Mouse (Mus musculus) ES-E14 (cell line): ENCODE measurements around the gene Ndufb8. TPM values are rescaled to one million over a fixed set of nuclear protein-coding genes. Genes with fewer than 3 reads are reported as not detected.
A peak's percentile ranks its signal among the peaks of the same experiment; 100 is the strongest.

Experiments
- DNase-seq: peaks from one replicate; pipeline ENCODE4 v3.0.0-alpha.2; 2013; ENCODE audit warnings: low read depth, low spot score
- H3K27ac ChIP-seq: 2 replicates; pipeline ENCODE4 v1.5.1; 2012; ENCODE audit warnings: low read depth, mild to moderate bottlenecking, low read length, moderate library complexity, mixed read lengths; ENCODE audit not compliant: poor library complexity, insufficient read depth, severe bottlenecking
- H3K36me3 ChIP-seq: 2 replicates; pipeline ENCODE4 v1.6.1; 2012; ENCODE audit warnings: mild to moderate bottlenecking, low read length, moderate library complexity, mixed read lengths; ENCODE audit not compliant: control insufficient read depth, poor library complexity, insufficient read depth, severe bottlenecking
- H3K4me1 ChIP-seq, 2 experiments: fragments of 150-350 bp in 1 of 2; sonication (generic) in 1 of 2; 2 replicates each; pipeline ENCODE4 v1.6.1; 2012; ENCODE audit warnings: low read length in 2 of 2, mild to moderate bottlenecking in 1 of 2, mixed read lengths in 1 of 2; ENCODE audit not compliant: control insufficient read depth in 2 of 2, insufficient read depth in 2 of 2, poor library complexity in 1 of 2
- H3K4me3 ChIP-seq, 2 experiments: fragments of 150-350 bp in 1 of 2; sonication (generic) in 1 of 2; 2 replicates each; pipeline ENCODE4 v1.5.1; 2012; ENCODE audit warnings: low read length in 2 of 2, low read depth in 1 of 2, mild to moderate bottlenecking in 1 of 2, mixed read lengths in 1 of 2; ENCODE audit not compliant: insufficient read depth in 1 of 2, poor library complexity in 1 of 2, severe bottlenecking in 1 of 2
- H3K9ac ChIP-seq: 2 replicates; pipeline ENCODE4 v1.6.1; 2012; ENCODE audit warnings: low read depth, mild to moderate bottlenecking, low read length, mixed read lengths; ENCODE audit not compliant: poor library complexity, insufficient read depth, severe bottlenecking
- H3K9me3 ChIP-seq: fragments of 150-350 bp; sonication (generic); 2 replicates; pipeline ENCODE4 v1.6.1; 2012; ENCODE audit warnings: low read depth, mild to moderate bottlenecking, low read length; ENCODE audit not compliant: control insufficient read depth, insufficient read depth
- CHD2 ChIP-seq: IDR thresholded peaks from 2 replicates; pipeline ENCODE4 v1.6.1; 2014; ENCODE audit warnings: mild to moderate bottlenecking, low read depth, low read length, inconsistent platforms
- HCFC1 ChIP-seq: IDR thresholded peaks from 2 replicates; pipeline ENCODE4 v1.6.1; 2012; ENCODE audit warnings: low read length, inconsistent platforms, borderline replicate concordance; ENCODE audit not compliant: insufficient read depth
- MAFK ChIP-seq: IDR thresholded peaks from 2 replicates; pipeline ENCODE4 v1.6.1; 2014; ENCODE audit warnings: mild to moderate bottlenecking, low read depth, low read length, inconsistent platforms; ENCODE audit not compliant: insufficient read depth
- ZC3H11A ChIP-seq: IDR thresholded peaks from 2 replicates; pipeline ENCODE4 v1.6.1; 2012; ENCODE audit warnings: low read depth, mild to moderate bottlenecking, inconsistent platforms, low read length, borderline replicate concordance
- ZNF384 ChIP-seq: IDR thresholded peaks from 2 replicates; pipeline ENCODE4 v1.6.1; 2012; ENCODE audit warnings: low read depth, low read length, inconsistent platforms
- in situ Hi-C, 2 experiments: fragments of 600-800 bp; cut with MboI; formaldehyde crosslinking; loops; one replicate each; pipeline ENCODE4 v1.15.1; 2025; ENCODE audit warnings: low sequenced_read_pairs in 2 of 2, inconsistent platforms in 1 of 2; ENCODE audit not compliant: unreplicated experiment in 2 of 2
- total RNA-seq: library from RNA; depleted of rRNA; stranded (reverse); fragments of 300-350 nt; gene quantifications from 2 replicates; pipeline ENCODE4 v1.2.3, GENCODE M21; 2012

The Ndufb8 gene
- total RNA-seq, 1 experiment: 431 TPM

DNA sequence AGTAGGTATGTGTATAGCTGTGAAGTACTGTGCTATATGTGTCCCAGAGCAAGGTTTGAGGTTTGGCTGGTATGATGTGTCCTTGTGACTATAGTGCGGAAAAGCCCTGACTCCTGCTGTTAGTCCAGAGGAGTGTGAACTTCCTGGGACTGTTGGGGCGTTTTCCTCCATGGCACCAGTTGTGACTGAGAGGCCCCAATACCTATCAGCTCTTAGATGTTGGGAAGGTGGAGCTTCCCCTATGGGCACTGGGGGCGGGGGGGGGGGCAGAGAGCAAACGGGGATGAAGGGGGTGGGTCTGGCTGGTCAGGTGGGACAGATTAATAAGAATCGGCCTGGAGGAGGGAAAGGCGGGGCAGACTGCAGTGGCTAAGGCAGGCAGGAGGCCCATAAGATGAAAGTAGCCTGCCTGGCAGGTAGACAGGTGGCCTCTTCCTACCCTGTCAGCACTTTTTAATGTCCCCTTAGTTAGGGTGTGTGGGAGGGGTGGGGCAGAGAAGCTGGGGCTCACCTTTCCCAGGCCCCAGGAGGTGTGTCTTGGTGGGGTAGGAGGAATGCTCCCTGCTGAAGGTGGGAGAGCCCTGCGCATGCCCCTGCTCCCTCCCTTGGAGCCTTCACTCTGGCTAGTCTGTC is 34.5 kb upstream of the Ndufb8 start:
- Histone ChIP-seq H3K27ac (no peak overlapping the region), H3K36me3 (no peaks in the 10 kb centered on the region), H3K4me3 (no peak overlapping the region), H3K4me1 (peaks cover 4 to 18% of the 10 kb centered on the region in 2 experiments; a peak in 1 of 4 replicates), H3K9ac (no peak overlapping the region), H3K9me3 (no peaks in the 10 kb centered on the region)
- in situ Hi-C loops: loop anchor here in 1 of 2 experiments (10.0 to 25.0 kb wide), 2 partner anchors 148 to 305 kb away; no protein-coding TSS in a partner anchor
- no peak for DNase-seq
- no peak for TF ChIP-seq CHD2
- no peak for TF ChIP-seq HCFC1
- TF ChIP-seq MAFK: peak; percentile 50; the same call in 1 of the 2 replicates
- TF ChIP-seq ZC3H11A: no peak
- no peak for TF ChIP-seq ZNF384

DNA sequence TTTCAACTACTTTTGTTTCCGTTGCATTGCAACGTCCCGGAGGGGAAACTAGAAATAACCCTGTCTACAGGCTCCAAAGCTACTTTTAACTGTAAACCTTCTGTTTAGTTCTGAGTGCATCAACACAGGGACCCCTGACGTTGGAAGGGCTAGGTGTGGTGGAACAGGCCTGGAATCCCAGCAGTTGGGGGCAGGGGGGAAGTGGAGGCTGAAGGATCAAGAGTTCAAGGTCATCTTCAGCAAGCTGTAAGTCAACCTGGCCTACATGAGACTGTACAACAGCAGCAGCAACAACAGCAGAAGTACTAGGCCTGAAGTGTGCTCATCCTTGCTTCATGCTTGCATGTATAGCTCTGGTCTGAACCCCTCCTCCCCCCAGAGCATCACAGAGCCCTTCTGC is 32.8 kb upstream of the Ndufb8 start:
- H3K4me3 ChIP-seq: no peak overlapping the region
- H3K36me3 ChIP-seq: no peaks in the 10 kb centered on the region
- no peaks in the 10 kb centered on the region for H3K9me3 ChIP-seq
- H3K9ac ChIP-seq: no peak overlapping the region
- DNase-seq: no peak
- no peak for TF ChIP-seq ZC3H11A
- TF ChIP-seq CHD2: no peak
- TF ChIP-seq MAFK: no peak
- TF ChIP-seq HCFC1: no peak
- no peak for TF ChIP-seq ZNF384
- no peak overlapping the region for H3K27ac ChIP-seq
- H3K4me1 ChIP-seq: peaks cover 4 to 18% of the 10 kb centered on the region in 2 experiments; a peak in 1 of 4 replicates
- in situ Hi-C loops: loop anchor here in 1 of 2 experiments (10.0 to 25.0 kb wide), 2 partner anchors 149 to 307 kb away; no protein-coding TSS in a partner anchor

DNA sequence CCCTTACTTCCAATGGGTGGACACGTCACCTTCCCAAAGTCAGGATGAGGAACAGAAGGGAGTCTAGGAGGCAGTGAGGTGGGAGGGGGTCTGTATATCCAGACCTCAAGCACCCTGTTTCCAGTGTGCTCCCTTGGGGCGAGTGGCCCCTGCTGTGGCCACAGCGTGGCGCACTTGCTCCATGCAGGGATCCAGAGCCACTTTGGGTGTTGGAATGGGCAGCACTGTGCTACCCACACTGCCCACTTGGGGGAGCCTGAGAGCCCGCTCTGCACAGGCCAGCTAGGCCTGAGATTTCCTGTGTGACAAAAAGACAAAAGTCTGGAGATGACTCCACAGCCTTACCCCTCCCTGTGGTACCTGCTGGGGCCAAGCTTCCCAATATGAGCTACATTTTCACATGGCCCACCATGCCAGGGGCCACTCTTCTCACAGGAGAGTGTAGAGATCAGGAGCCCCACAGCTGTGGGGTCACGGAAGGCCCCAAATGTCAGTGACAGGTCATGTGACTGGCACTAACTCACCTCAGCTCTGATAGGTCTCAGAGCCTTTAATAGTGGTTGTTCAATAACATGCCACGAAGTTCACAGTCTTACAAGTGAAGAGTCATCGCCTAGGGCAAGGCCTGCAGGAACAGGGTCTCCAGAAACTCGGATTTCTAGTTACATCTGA is 27.5 kb upstream of the Ndufb8 start:
- no peaks in the 10 kb centered on the region for H3K36me3 ChIP-seq
- no peaks in the 10 kb centered on the region for H3K9me3 ChIP-seq
- no peaks in the 10 kb centered on the region for H3K4me1 ChIP-seq
- TF ChIP-seq ZC3H11A: peak; percentile 100
- TF ChIP-seq HCFC1: 0 out of 2 replicates have a peak, but pooled peaks have one; percentile 54
- no peak for TF ChIP-seq MAFK
- TF ChIP-seq ZNF384: peak; percentile 68; the same call in 1 of the 2 replicates
- no peak for TF ChIP-seq CHD2
- H3K4me3 ChIP-seq: no peak overlapping the region
- H3K27ac ChIP-seq: no peak overlapping the region
- H3K9ac ChIP-seq: no peak overlapping the region
- peak; percentile 80 for DNase-seq
- in situ Hi-C loops: loop anchor here (5.0 to 25.0 kb wide), 4 partner anchors 155 to 312 kb away; no protein-coding TSS in a partner anchor

DNA sequence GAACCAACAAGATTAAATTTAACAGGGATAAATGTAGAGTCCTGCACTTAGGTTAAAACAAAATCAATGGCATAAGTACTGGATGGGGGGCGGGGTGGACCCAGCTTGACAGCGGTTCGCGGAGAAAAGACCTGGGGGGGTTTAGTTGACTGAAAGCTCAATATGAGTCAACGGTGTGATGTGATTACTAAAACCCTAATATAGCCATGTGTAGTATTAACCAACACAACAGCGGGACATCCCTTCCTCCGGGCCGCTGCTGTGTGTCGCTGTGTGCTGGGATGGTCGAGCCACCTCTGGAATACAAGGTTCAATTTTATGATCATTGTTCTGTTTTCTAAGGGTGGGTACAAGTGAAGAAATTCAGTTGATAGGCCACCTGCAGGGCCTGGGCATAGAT is 26.9 kb upstream of the Ndufb8 start:
- Histone ChIP-seq H3K9ac (no peak overlapping the region), H3K9me3 (no peaks in the 10 kb centered on the region), H3K27ac (no peak overlapping the region), H3K4me1 (no peaks in the 10 kb centered on the region), H3K36me3 (no peaks in the 10 kb centered on the region), H3K4me3 (no peak overlapping the region)
- DNase-seq: no peak
- in situ Hi-C loops: loop anchor here (5.0 to 25.0 kb wide), 4 partner anchors 155 to 313 kb away; no protein-coding TSS in a partner anchor
- TF ChIP-seq HCFC1: no peak
